Mouse (Mus musculus) G1E (cell line): ENCODE measurements around the gene Amn1.

ENCODE experiments used
- CTCF ChIP-seq: IDR thresholded peaks from 2 replicates; pipeline ENCODE4 v1.5.1; 2012; ENCODE audit warnings: low read depth, low read length, inconsistent platforms, mixed read lengths
- GATA1 ChIP-seq: IDR thresholded peaks from 2 replicates; pipeline ENCODE4 v1.6.1; 2012; ENCODE audit warnings: borderline replicate concordance, low read length, inconsistent platforms, mixed read lengths
- GATA2 ChIP-seq: IDR thresholded peaks from 2 replicates; pipeline ENCODE4 v1.6.1; 2012; ENCODE audit warnings: low read depth, low read length, inconsistent platforms, borderline replicate concordance
- POLR2AphosphoS5 ChIP-seq: IDR thresholded peaks from 2 replicates; pipeline ENCODE4 v1.6.1; 2012; ENCODE audit warnings: low read depth, low read length, inconsistent platforms; ENCODE audit not compliant: insufficient replicate concordance
- TAL1 ChIP-seq: conservative IDR thresholded peaks from 2 replicates; pipeline ENCODE4 v1.6.1; 2012; ENCODE audit warnings: low read depth, low read length, inconsistent platforms, mixed read lengths

- TF ChIP-seq CTCF (no peak), GATA1 (no peak), TAL1 (no peak), POLR2AphosphoS5 (no peak), GATA2 (no peak)
Observed at GRCm38 (mm10) chr6:149123042-149123441, 65.5 kb downstream of the Amn1 start.
